Mouse (Mus musculus) heart, postnatal 0 days (tissue): Measurements from ENCODE around the gene 4933409G03Rik. TPM values are rescaled to one million over a fixed set of nuclear protein-coding genes. Genes with fewer than 3 reads are reported as not detected.

Experiments
- ATAC-seq: fragments of 200-750 bp; cut with Nextera tagmentation; 2 replicates; pipeline ENCODE4 v1.8.0; 2017; ENCODE audit warnings: low read depth, moderate number of reproducible peaks, moderate library complexity; ENCODE audit not compliant: insufficient read depth
- DNase-seq: peaks from one replicate; pipeline ENCODE4 v3.0.0-alpha.2; 2016; ENCODE audit warnings: low spot score
- H3K27ac ChIP-seq: fragments of 300-500 bp; sonication (generic); 2 replicates; pipeline ENCODE4 v1.5.1; 2014; ENCODE audit warnings: low read depth, mild to moderate bottlenecking
- H3K27me3 ChIP-seq: fragments of 300-500 bp; sonication (generic); 2 replicates; pipeline ENCODE4 v1.6.1; 2014; ENCODE audit warnings: low read length, mixed read lengths; ENCODE audit not compliant: control insufficient read depth, insufficient read depth
- H3K36me3 ChIP-seq: fragments of 300-500 bp; sonication (generic); replicated peaks from 2 replicates; pipeline ENCODE4 v1.6.1; 2014; ENCODE audit warnings: low read length, mixed read lengths; ENCODE audit not compliant: control insufficient read depth, insufficient read depth
- H3K4me1 ChIP-seq: fragments of 300-500 bp; sonication (generic); 2 replicates; pipeline ENCODE4 v1.6.1; 2014; ENCODE audit warnings: antibody characterized with exemption; ENCODE audit not compliant: control insufficient read depth, insufficient read depth
- H3K4me2 ChIP-seq: fragments of 300-500 bp; sonication (generic); 2 replicates; pipeline ENCODE4 v1.6.1; 2014; ENCODE audit warnings: low read depth, mild to moderate bottlenecking, low read length, moderate library complexity
- H3K4me3 ChIP-seq: fragments of 300-500 bp; sonication (generic); 2 replicates; pipeline ENCODE4 v1.5.1; 2014; ENCODE audit warnings: low read depth, low read length
- H3K9ac ChIP-seq: fragments of 300-500 bp; sonication (generic); replicated peaks from 2 replicates; pipeline ENCODE4 v1.6.1; 2014; ENCODE audit warnings: low read depth, low read length, mixed read lengths
- H3K9me3 ChIP-seq: fragments of 300-500 bp; sonication (generic); replicated peaks from 2 replicates; pipeline ENCODE4 v1.6.1; 2016; ENCODE audit warnings: low read length; ENCODE audit not compliant: control insufficient read depth
- CTCF ChIP-seq: IDR thresholded peaks from 2 replicates; pipeline ENCODE4 v1.5.1; 2016; ENCODE audit warnings: antibody characterized with exemption, control low read depth, low read depth
- EP300 ChIP-seq: IDR thresholded peaks from 2 replicates; pipeline ENCODE4 v1.6.1; 2016; ENCODE audit warnings: antibody characterized with exemption, low read depth
- WGBS: fragments of 180-500 bp; shearing (Covaris S2); extraction: QIAGEN DNeasy Blood & Tissue Kit; methylation state at CpG from one replicate; pipeline ENCODE4 v1.1.7; 2014; 5-methylcytosine and 5-hydroxymethylcytosine counted together
- polyA plus RNA-seq: library from polyadenylated mRNA; unstranded; fragments of >200 nt; fragmentation: Nextera tagmentation; extraction: Ambion mirVana; gene quantifications from 2 replicates; pipeline ENCODE4 v1.2.1, GENCODE M21; 2015
- total RNA-seq: library from RNA; depleted of rRNA; stranded (reverse); fragments of >200 nt; gene quantifications from 2 replicates; pipeline ENCODE4 v1.2.3, GENCODE M21; 2014; ENCODE audit warnings: low replicate concordance; rRNA removed

4933409G03Rik gene
- not detected in 2 replicates for total RNA-seq
- not detected in 2 replicates for polyA plus RNA-seq

- Histone ChIP-seq H3K9ac (no peak within 1 kb of the TSS), H3K4me3 (no peak within 1 kb of the TSS), H3K36me3 (no peaks in the 10 kb centered on the region), H3K27me3 (no peaks in the 10 kb centered on the region), H3K27ac (no peak within 1 kb of the TSS), H3K4me1 (no peaks in the 10 kb centered on the region), H3K9me3 (no peaks in the 10 kb centered on the region), H3K4me2 (no peak within 1 kb of the TSS)
- ATAC-seq, result no peak
- TF ChIP-seq EP300 (no peak), CTCF (no peak)
- no peak for DNase-seq
- WGBS, result 84% methylated on average over 5 of the region's 5 CpGs
Measured at GRCm38 (mm10) chr2:68582113-68582512, at the start of gene 4933409G03Rik. Gene 4933409G03Rik (plus strand): TSS chr2:68582413.

- Histone ChIP-seq H3K4me3 (no peak overlapping the region), H3K4me2 (no peak overlapping the region), H3K27me3 (no peaks in the 10 kb centered on the region), H3K27ac (no peak overlapping the region), H3K36me3 (no peaks in the 10 kb centered on the region), H3K9me3 (no peaks in the 10 kb centered on the region), H3K9ac (no peak overlapping the region), H3K4me1 (no peaks in the 10 kb centered on the region)
- ATAC-seq (no peak), DNase-seq (no peak)
- TF ChIP-seq EP300 (no peak), CTCF (no peak)
- 48% methylated on average over 2 of the region's 2 CpGs for WGBS
Measured at GRCm38 (mm10) chr2:68544190-68544589, 38.0 kb upstream of the 4933409G03Rik start.

GRCm38 (mm10) chr2:68560821-68561220 lies 21.4 kb upstream of the 4933409G03Rik start:
- Histone ChIP-seq H3K27ac (no peak overlapping the region), H3K4me2 (no peak overlapping the region), H3K4me3 (no peak overlapping the region), H3K4me1 (no peaks in the 10 kb centered on the region), H3K36me3 (no peaks in the 10 kb centered on the region), H3K27me3 (no peaks in the 10 kb centered on the region), H3K9ac (no peak overlapping the region), H3K9me3 (no peaks in the 10 kb centered on the region)
- ATAC-seq (no peak), DNase-seq (no peak)
- 39% methylated on average over 4 of the region's 4 CpGs for WGBS
- no peak for TF ChIP-seq CTCF
- TF ChIP-seq EP300, result no peak

GRCm38 (mm10) chr2:68563331-68563730 lies 18.9 kb upstream of the 4933409G03Rik start:
- H3K4me3 ChIP-seq, result no peak overlapping the region
- H3K4me2 ChIP-seq, result no peak overlapping the region
- no peak overlapping the region for H3K9ac ChIP-seq
- DNase-seq (peak; percentile 51), ATAC-seq (peak; percentile 30; the same call in 1 of the 2 replicates)
- TF ChIP-seq CTCF (peak; percentile 74), EP300 (no peak)
- H3K27ac ChIP-seq, result no peak overlapping the region
- no peaks in the 10 kb centered on the region for H3K27me3 ChIP-seq
- no peaks in the 10 kb centered on the region for H3K9me3 ChIP-seq
- H3K4me1 ChIP-seq, result no peaks in the 10 kb centered on the region
- no peaks in the 10 kb centered on the region for H3K36me3 ChIP-seq
- 10% methylated on average over 3 of the region's 3 CpGs for WGBS

- Histone ChIP-seq H3K36me3 (no peaks in the 10 kb centered on the region), H3K4me3 (no peak overlapping the region), H3K4me1 (no peaks in the 10 kb centered on the region), H3K27me3 (no peaks in the 10 kb centered on the region), H3K9ac (no peak overlapping the region), H3K4me2 (no peak overlapping the region), H3K27ac (no peak overlapping the region), H3K9me3 (no peaks in the 10 kb centered on the region)
- ATAC-seq, result no peak; the same call in 1 of the 2 replicates
- WGBS, result 79% methylated on average over 15 of the region's 15 CpGs
- TF ChIP-seq CTCF (no peak), EP300 (no peak)
- peak; percentile 6 for DNase-seq
Measured at GRCm38 (mm10) chr2:68568361-68568760, 13.9 kb upstream of the 4933409G03Rik start.

GRCm38 (mm10) chr2:68572340-68572739 lies 9.9 kb upstream of the 4933409G03Rik start:
- Histone ChIP-seq H3K9me3 (no peaks in the 10 kb centered on the region), H3K4me3 (no peak overlapping the region), H3K4me2 (no peak overlapping the region), H3K36me3 (no peaks in the 10 kb centered on the region), H3K4me1 (no peaks in the 10 kb centered on the region), H3K27me3 (no peaks in the 10 kb centered on the region), H3K27ac (no peak overlapping the region), H3K9ac (no peak overlapping the region)
- 27% methylated on average over 4 of the region's 4 CpGs for WGBS
- no peak for DNase-seq
- peak; percentile 18; the same call in 1 of the 2 replicates for TF ChIP-seq CTCF
- no peak for TF ChIP-seq EP300
- no peak for ATAC-seq
